Mouse (Mus musculus) adrenal gland, postnatal 25 days (tissue): ENCODE measurements around the gene Spi1. TPM values are rescaled to one million over a fixed set of nuclear protein-coding genes. Genes with fewer than 3 reads are reported as not detected.
A peak's percentile ranks its signal among the peaks of the same experiment; 100 is the strongest.
"Not testable (repeated sequence)": the region's sequence is repeated elsewhere in the genome, so short reads cannot be mapped to it uniquely, and the experiment has no call there.

Experiments used
- DNase-seq: peaks from one replicate; pipeline ENCODE4 v3.0.0; 2021; ENCODE audit warnings: mixed read lengths
- long read RNA-seq: library from polyadenylated mRNA; stranded (forward); transcript quantifications from one replicate; pipeline ENCODE4 v2.0.0, GENCODE M21; 2021
- total RNA-seq: library from RNA; stranded (reverse); gene quantifications from 2 replicates; pipeline ENCODE4 v1.2.3, GENCODE M21; 2021

Spi1 gene
- 3.0 and 3.3 TPM in 2 replicates for total RNA-seq
- long read RNA-seq, transcript Spi1-201 (5 exons, 2,034 nt), result major isoform, 5 of 7 reads
- long read RNA-seq, partial matches to known transcripts, result 1 of 7 reads
- long read RNA-seq, other reads (novel, unspliced or antisense), result 1 of 7 reads

GRCm38 (mm10) chr2:91081775-91082695 is at the start of gene Spi1:
Spi1 (plus strand) TSS chr2:91082390.
- no peak for DNase-seq

- DNase-seq, result no peak
Measured at GRCm38 (mm10) chr2:91033000-91033399, 49.2 kb upstream of the Spi1 start.

DNA sequence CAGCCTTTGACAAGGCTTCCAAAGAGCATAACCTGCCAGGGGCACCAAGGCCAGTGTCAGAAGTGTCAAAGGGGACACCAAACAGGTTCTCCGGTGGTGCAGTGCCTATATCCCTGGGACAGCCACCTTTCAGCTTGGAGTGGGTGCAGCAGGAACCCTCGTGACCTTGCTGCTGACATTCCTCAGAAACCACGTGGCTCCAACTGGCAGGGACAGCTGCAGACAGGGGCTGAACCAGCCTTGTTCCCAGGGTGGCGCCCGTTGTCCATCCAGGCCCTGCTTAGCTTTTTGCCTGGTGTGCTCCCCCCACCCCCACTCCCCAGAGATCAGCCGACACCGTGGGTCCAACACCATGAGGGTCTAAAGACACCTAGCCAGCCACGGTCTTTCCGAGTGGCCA is 46.8 kb upstream of the Spi1 start, which contains the start of gene Rapsn:
Gene Rapsn (plus strand): TSS at position 236 of the 400 bp plus-strand sequence.
- peak; percentile 58 for DNase-seq

- DNase-seq, result no peak
Measured at GRCm38 (mm10) chr2:91041786-91042185, 40.4 kb upstream of the Spi1 start.

DNA sequence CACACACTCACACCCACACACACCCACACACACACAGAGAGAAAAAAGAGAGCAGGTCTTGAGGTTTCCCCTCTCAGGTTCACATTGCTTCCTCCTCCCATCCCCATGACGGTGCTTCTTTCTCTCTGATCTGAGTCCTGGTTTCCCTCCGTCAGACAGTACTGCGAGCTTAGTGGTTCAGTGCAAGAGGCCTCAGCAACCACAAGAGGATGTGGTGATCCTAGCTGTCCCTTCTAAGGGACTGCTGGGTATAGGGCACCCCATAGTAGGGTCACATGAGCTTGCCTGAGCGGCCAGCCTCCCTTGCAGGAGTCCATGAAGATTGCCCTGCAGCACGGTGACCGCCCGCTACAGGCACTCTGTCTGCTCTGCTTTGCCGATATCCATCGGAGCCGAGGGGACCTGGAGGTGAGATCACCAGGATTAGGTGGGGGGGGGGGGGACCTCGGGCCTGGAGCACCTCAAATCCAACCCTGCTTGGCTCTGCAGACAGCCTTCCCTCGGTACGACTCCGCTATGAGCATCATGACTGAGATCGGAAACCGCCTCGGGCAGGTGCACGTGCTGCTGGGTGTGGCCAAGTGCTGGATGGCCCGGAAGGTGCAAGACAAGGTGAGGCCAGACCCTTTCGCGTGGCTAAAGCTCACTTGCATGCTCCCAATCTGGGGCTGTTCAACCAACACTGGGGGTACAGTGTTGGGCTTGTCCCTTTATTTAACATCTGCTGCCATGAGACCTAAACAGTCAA is 39.4 kb upstream of the Spi1 start:
- no peak for DNase-seq

GRCm38 (mm10) chr2:91044727-91045126 is 37.5 kb upstream of the Spi1 start:
- no peak for DNase-seq

- DNase-seq, result not testable (repeated sequence)
Measured at GRCm38 (mm10) chr2:91045805-91046204, 36.4 kb upstream of the Spi1 start.

DNA sequence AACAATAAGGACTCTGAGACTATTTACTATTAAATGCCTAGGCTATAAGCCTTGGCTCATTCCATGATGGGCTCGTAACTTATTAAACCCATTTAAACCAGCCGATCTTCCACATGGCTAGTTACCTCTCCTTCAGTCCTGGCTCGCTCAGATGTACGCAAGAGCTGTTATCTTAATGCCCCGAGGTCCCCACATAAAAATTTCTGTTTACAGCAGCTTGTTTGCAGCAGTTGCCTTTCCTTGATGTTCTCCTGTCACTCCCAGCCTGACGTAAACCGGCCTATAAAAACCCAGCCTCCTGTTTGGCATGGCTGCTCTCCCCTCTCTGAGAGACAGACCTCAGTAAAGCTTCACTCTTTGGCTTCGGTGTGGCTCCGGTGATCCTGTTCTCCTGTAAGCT is 34.8 kb upstream of the Spi1 start:
- DNase-seq, result no peak

GRCm38 (mm10) chr2:91051917-91052316 is 30.3 kb upstream of the Spi1 start:
- no peak for DNase-seq

DNA sequence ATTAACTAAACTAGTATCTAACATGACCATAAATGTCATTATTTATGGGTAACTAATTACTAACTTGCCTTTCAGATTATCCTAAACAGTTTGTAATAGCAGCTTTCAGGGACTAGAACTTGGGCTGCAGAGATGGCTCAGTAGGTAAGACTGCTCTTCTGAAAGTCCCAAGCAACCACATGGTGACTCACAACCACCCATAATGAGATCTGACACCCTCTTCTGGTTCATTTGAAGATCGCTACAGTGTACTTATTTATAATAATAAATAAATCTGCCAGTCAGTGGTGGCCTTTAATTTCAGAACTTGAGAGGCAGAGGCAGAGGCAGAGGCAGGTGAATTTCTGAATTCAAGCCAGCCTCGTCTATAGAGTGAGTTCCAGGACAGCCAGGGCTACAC is 29.4 kb upstream of the Spi1 start:
- DNase-seq, result no peak

- DNase-seq, result no peak
Measured at GRCm38 (mm10) chr2:91053181-91053933, 28.8 kb upstream of the Spi1 start.

- peak; percentile 98 for DNase-seq
Measured at GRCm38 (mm10) chr2:91053934-91054382, 28.2 kb upstream of the Spi1 start, which contains the start of gene Psmc3. Psmc3 (plus strand) TSS chr2:91054009.

- no peak for DNase-seq
Measured at GRCm38 (mm10) chr2:91058435-91058834, 23.8 kb upstream of the Spi1 start.

GRCm38 (mm10) chr2:91059376-91059775 is 22.8 kb upstream of the Spi1 start:
- no peak for DNase-seq

- DNase-seq, result peak; percentile 39
Measured at GRCm38 (mm10) chr2:91060544-91061355, 21.4 kb upstream of the Spi1 start.

DNA sequence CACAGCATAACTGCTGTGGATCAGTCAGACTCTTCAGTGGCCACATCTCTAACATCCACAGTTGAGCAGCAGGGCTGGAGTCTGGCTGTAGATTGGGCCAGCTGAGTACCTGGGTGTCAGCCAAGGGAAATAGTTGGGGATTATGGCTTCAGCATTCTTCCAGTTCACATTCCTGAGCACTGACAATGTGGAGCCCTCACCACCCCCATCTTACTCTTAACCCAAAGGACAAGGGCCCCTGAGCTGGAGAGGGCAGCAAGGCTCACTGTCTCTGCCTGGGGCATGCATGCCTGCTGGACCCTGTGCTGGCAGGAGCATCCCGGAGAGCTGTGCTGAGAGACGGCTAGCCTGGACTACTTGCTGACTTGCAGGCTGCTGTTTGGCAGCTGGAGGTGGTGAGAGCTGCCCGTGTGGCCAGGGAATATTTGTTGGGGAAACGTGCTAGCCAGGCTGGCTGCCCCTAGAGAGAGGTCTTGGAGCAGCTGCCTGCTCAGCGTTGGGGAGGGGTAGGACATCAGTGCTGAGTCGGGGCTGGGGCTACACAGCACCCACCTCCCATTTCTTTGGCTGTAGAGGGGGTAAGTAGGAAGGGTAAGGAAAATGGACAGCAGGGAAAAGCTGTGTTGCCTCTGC is 20.2 kb upstream of the Spi1 start:
- DNase-seq, result no peak

DNA sequence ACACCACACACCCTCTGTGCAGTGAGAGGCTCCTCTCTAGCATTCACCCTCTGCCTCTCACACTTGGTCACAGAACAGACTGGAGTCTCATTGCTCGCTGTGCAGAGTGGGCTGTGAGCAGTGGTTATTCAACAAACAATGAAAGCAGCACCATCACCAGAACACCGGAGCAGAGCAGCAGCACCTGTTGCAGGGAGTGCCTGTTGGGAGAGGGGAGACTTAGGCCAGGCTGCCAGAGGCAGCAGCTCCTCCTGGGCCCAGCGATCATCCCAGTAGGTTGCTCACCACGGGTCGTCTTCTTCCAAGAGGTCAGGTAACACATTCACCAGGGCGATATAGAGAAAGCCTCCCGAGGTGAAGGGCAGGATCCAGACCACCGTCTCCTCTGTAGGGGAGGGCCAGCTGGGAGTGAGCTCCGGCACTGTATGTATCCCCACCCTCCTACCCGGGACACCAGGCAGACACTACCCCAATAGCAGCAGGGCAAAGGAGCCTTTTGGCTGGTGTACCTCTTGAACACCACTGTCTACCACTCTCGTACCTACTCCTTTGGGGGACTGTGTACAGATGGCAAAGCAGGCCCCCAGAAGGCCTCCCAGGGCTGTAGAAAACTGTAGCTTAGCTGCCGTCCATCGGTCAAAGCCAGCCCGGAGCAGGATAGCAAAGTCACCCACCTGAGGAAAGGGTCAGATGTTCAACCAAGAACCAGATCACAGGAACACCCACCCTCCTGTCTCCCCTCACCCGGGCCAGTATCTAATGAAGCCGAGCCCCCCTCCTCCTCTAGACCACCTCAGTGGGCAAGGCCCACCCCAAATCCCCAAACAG is 19.2 kb upstream of the Spi1 start:
- no peak for DNase-seq

- no peak for DNase-seq
Measured at GRCm38 (mm10) chr2:91064211-91064610, 18.0 kb upstream of the Spi1 start.

DNA sequence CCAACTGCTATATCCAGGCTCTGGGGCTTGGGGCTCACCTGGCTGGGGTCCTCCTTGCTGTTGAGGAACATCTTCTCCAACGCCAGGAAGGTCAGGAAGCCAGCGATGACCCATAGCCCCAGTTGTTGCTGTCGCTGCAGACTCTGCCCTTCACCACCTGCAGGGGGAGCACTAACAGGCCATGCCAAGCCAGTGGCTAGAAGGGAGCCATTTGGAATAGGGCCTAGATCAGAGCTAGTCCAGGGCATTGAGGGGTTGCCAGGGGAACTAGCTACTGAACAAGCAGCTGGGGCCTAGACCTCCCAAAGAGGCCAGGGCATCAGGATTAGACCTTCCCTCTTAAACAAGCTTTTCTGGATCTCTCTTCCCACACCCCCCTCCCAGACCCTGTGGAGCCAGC is 16.6 kb upstream of the Spi1 start:
- DNase-seq, result peak; percentile 58

GRCm38 (mm10) chr2:91066455-91066854 is 15.7 kb upstream of the Spi1 start:
- DNase-seq, result no peak
